Mouse (Mus musculus): ENCODE data around the gene Tap1.

DNA sequence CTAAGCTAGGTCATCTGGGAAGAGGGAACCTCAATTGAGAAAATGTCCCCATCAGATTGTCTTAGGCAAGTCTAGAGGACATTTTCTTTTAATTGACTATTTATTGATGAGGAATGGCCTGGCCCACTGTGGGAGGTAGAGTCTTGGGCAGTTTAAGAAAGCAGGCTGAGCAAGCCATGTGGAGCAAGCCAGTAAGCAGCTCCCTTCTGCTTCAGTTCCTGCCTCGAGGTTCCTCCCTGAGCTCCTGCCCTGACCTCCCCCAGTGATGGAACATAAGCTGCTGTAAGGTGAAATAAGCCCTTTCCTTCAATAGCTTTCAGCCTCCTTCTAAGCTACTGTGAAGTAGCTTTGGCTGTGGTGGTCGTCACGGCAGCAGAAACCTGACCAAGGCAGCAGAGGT is 50.4 kb downstream of the Tap1 start:
- TF ChIP-seq CTCF (IDR thresholded peaks at IDR 0.05; ENCODE audit: borderline replicate concordance, extremely low read depth, insufficient read depth, insufficient read length) (no peak), POLR2A (IDR thresholded peaks at IDR 0.05; ENCODE audit: borderline replicate concordance, extremely low read depth, insufficient read depth, insufficient read length, poor library complexity, severe bottlenecking) (no peak)

All from brain, embryonic 14.5 days (tissue).